Mouse (Mus musculus) Muller cell, postnatal 12 days (primary cell): Measurements from ENCODE around the gene Itgb3.

ENCODE experiments used
- DNase-seq: peaks from one replicate; pipeline ENCODE4 v3.0.0-alpha.2; 2015; ENCODE audit errors: inconsistent ontology term

Itgb3 gene

GRCm38 (mm10) chr11:104648571-104648970, 40.8 kb downstream of the Itgb3 start:
- no peak for DNase-seq

DNA sequence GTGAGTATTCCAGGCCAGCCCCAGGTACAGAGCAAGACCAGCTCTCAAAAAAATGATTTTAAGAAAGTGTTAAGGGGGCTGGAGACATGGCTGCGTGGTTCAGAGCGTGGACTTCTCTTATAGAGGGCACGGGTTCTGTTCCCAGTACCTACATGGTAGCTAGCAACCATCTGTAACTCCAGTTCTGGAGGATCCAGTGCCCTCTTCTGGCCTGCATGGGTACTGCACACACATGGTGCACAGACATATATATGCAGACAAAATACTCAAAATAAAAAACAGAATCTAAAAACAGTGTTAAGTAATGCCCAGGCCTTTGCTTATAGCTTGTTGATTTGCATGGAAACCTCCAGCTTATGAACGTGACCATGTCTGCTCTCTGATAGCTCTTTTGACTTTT, 52.8 kb downstream of the Itgb3 start:
- no peak for DNase-seq

DNA sequence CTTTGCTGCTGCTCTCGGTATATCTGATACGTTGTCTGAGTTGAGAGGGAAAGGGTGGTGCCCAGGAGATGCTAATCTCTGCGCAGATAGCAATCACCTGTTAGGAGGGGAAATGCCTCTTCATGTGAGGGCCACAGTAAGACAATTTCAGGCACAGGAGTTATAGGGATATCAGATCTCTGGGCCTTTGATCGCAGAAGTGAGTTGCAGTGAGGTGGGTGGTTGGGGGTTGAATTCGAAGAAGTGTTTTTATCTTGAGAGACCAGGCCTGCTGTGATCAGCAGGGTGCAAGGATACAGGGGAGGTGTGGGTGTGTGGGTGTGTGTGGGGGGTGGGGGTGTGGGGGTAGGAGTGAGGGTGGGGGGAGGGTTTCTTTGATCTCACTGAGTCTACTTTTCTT, 53.3 kb downstream of the Itgb3 start:
- no peak for DNase-seq

DNA sequence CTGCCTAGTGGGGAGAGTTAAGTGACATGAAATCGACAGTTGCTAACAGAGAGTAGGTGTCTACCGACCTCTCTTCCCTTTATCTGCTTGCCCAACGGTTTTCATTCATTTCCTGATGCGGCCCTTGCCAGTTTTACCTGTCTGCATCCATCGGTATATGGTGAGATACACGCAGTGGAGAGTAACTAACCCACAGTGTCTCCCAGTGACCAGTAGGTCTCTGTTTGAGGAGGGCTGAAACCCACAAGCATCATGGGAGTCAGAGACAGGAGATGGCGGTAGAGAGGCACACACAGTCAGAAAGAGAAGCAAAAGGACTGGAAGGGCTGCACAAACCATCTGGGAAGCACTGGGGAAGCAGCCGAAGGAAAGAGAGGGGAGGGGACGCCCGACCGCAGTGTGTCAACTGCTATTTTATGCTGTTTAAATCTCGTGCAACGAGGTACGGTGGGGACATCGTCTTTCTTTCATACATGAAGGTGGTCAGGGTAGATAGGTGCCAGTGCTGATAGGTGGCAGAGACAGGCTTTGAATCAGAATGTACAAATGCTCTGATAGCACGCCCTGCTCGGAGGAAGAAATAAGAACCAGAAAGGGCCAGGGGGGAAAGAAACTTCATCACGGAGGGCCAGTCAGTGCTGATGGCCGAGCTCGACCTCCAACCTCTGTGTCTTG, 53.9 kb downstream of the Itgb3 start:
- no peak for DNase-seq

DNA sequence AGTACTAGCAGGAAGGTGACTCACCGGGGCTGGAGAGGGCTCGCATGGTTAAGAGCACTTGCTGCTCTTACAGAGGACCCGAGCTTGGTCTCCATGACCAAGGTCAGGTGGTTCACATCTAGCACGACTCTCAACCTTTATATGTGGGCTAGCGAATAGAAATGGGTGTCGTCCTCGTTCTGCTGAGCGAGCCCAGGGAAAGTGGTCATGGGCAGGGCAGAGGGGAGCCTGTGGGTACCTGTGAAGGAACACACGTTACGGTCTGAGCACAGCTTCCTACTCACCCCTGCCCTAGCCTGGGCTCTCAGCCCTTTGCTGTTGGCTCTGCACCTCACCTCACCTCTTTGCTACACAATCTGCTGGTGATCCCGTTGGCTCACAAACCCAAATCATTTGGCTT, 54.8 kb downstream of the Itgb3 start:
- no peak for DNase-seq

- DNase-seq = no peak
Measured at GRCm38 (mm10) chr11:104663241-104663877, 55.6 kb downstream of the Itgb3 start.

- DNase-seq = no peak
Measured at GRCm38 (mm10) chr11:104663878-104664261, 56.1 kb downstream of the Itgb3 start.

- peak; percentile 6 for DNase-seq
Measured at GRCm38 (mm10) chr11:104664441-104664840, 56.6 kb downstream of the Itgb3 start.

DNA sequence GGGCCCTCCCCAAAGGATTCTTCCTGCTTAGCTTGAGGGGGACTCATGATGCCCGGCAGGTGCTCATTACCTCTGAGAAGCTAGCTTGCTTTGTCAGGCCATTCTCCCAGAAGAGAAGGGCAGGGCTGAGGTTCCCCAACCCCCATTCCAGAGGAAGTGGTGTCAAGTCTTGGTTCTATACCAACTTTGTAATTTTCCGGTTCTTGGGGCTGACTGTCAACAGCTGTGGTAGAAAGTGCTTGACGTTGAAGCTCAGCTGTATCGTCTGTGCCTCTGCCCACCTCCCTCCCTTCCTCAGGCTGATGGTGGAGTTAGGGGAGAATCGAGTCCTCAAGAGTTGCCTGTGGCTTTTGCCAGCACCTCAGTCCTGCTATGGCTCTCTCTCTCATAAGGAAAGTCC, 59.6 kb downstream of the Itgb3 start:
- no peak for DNase-seq

- DNase-seq = no peak
Measured at GRCm38 (mm10) chr11:104673412-104673811, 65.6 kb downstream of the Itgb3 start.

DNA sequence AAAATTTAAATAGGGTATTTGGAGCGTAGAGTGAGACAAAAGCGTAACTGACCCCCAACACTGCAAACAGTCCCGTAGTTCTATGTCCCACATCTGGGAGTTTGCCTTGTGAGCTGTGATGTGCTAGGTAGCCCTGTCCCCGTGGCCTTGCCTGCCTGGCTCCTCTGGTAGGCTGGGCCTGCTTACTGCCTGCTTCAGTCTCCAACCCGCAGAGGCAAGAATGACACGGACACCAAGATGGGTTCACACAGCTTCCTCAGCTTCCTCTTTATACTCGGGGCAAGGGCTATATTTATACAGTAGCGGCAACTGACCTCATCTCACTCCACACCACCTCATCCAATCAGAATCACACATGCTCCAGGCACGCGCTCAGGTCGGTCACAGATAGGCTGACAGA, 67.0 kb downstream of the Itgb3 start:
- DNase-seq = no peak

- DNase-seq = no peak
Measured at GRCm38 (mm10) chr11:104685548-104685947, 77.7 kb downstream of the Itgb3 start, which contains the start of gene Gm11639. TSS of gene Gm11639 (plus strand) at chr11:104685707.

- no peak for DNase-seq
Measured at GRCm38 (mm10) chr11:104693235-104693634, 85.4 kb downstream of the Itgb3 start.

- DNase-seq = peak; percentile 11
Measured at GRCm38 (mm10) chr11:104704097-104704496, 96.3 kb downstream of the Itgb3 start.

- DNase-seq = no peak
Measured at GRCm38 (mm10) chr11:104707084-104707483, 99.3 kb downstream of the Itgb3 start.
